Mouse (Mus musculus): Measurements from ENCODE around the gene Spag8.

Spag8 gene

GRCm38 (mm10) chr4:43655656-43656338, 2.4 kb upstream of the Spag8 start:
- no peak for DNase-seq (ENCODE audit: extremely low spot score, low read depth, low spot score)

GRCm38 (mm10) chr4:43652726-43653125, 668 bp downstream of the Spag8 start:
- no peak for DNase-seq (ENCODE audit: extremely low spot score, low read depth, low spot score)

GRCm38 (mm10) chr4:43649783-43650182, 3.6 kb downstream of the Spag8 start:
- no peak for DNase-seq (ENCODE audit: extremely low spot score, low read depth, low spot score)

- no peak for DNase-seq (ENCODE audit: extremely low spot score, low read depth, low spot score)
These were observed 12.9 kb downstream of the Spag8 start for GRCm38 (mm10) chr4:43640491-43640890.

GRCm38 (mm10) chr4:43640076-43640475, 13.3 kb downstream of the Spag8 start:
- DNase-seq (ENCODE audit: extremely low spot score, low read depth, low spot score): no peak

- DNase-seq (ENCODE audit: extremely low spot score, low read depth, low spot score): no peak
These were observed 16.6 kb downstream of the Spag8 start for GRCm38 (mm10) chr4:43636751-43637150.

- no peak for DNase-seq (ENCODE audit: extremely low spot score, low read depth, low spot score)
These were observed 18.6 kb downstream of the Spag8 start for GRCm38 (mm10) chr4:43634621-43635374.

- DNase-seq (ENCODE audit: extremely low spot score, low read depth, low spot score): no peak
These were observed 19.7 kb downstream of the Spag8 start for GRCm38 (mm10) chr4:43633736-43634135.

- no peak for DNase-seq (ENCODE audit: extremely low spot score, low read depth, low spot score)
These were observed 20.1 kb downstream of the Spag8 start for GRCm38 (mm10) chr4:43633296-43633695.

- DNase-seq (ENCODE audit: extremely low spot score, low read depth, low spot score): no peak
These were observed 21.2 kb downstream of the Spag8 start for GRCm38 (mm10) chr4:43631956-43632920.

GRCm38 (mm10) chr4:43631046-43631955, 22.1 kb downstream of the Spag8 start, which contains the start of gene Npr2:
TSS of gene Npr2 (plus strand) at chr4:43631935.
- DNase-seq (ENCODE audit: extremely low spot score, low read depth, low spot score): no peak

GRCm38 (mm10) chr4:43630671-43631045, 22.7 kb downstream of the Spag8 start:
- DNase-seq (ENCODE audit: extremely low spot score, low read depth, low spot score): no peak

GRCm38 (mm10) chr4:43630030-43630581, 23.3 kb downstream of the Spag8 start:
- peak; percentile 76 for DNase-seq (ENCODE audit: extremely low spot score, low read depth, low spot score)

GRCm38 (mm10) chr4:43629106-43629817, 24.1 kb downstream of the Spag8 start:
- no peak for DNase-seq (ENCODE audit: extremely low spot score, low read depth, low spot score)

GRCm38 (mm10) chr4:43620146-43620778, 33.1 kb downstream of the Spag8 start:
- no peak for DNase-seq (ENCODE audit: extremely low spot score, low read depth, low spot score)

GRCm38 (mm10) chr4:43613060-43613730, 40.2 kb downstream of the Spag8 start:
- no peak for DNase-seq (ENCODE audit: extremely low spot score, low read depth, low spot score)

- no peak for DNase-seq (ENCODE audit: extremely low spot score, low read depth, low spot score)
These were observed 40.9 kb downstream of the Spag8 start for GRCm38 (mm10) chr4:43612534-43612933.
